Mouse (Mus musculus) forebrain, embryonic 12.5 days (tissue): Measurements from ENCODE around the gene Sri. TPM values are rescaled to one million over a fixed set of nuclear protein-coding genes. Genes with fewer than 3 reads are reported as not detected.

Experiments used
- polyA plus RNA-seq: library from polyadenylated mRNA; unstranded; fragments of >200 nt; fragmentation: Nextera tagmentation; extraction: Ambion mirVana; gene quantifications from 2 replicates; pipeline ENCODE4 v1.2.1, GENCODE M21; 2016

The Sri gene
- polyA plus RNA-seq, 1 experiment from 2014 or later = 145 TPM

Other genes with a start within 250 kb of the Sri start
- gene Steap4, start 85.6 kb upstream of the Sri start, polyA plus RNA-seq = 0.19 and 0.38 TPM in 2 replicates